Mouse (Mus musculus) forebrain, postnatal 0 days (tissue): ENCODE results near the gene Arsg. TPM values are rescaled to one million over a fixed set of nuclear protein-coding genes. Genes with fewer than 3 reads are reported as not detected.

ENCODE experiments used
- ATAC-seq: fragments of 200-750 bp; cut with Nextera tagmentation; 2 replicates; pipeline ENCODE4 v1.8.0; 2017; ENCODE audit warnings: mild to moderate bottlenecking, moderate library complexity
- DNase-seq: peaks from one replicate; pipeline ENCODE4 v3.0.0-alpha.2; 2015
- H3K27ac ChIP-seq: fragments of 300-500 bp; sonication (generic); 2 replicates; pipeline ENCODE4 v1.5.1; 2014; ENCODE audit warnings: low read depth, mild to moderate bottlenecking, antibody characterized with exemption, low read length, moderate library complexity, mixed read lengths
- H3K27me3 ChIP-seq: fragments of 300-500 bp; sonication (generic); 2 replicates; pipeline ENCODE4 v1.6.1; 2014; ENCODE audit warnings: mild to moderate bottlenecking, low read length, mixed read lengths; ENCODE audit not compliant: insufficient read depth
- H3K36me3 ChIP-seq: fragments of 300-500 bp; sonication (generic); 2 replicates; pipeline ENCODE4 v1.6.1; 2014; ENCODE audit warnings: mild to moderate bottlenecking, moderate library complexity; ENCODE audit not compliant: insufficient read depth
- H3K4me1 ChIP-seq: fragments of 300-500 bp; sonication (generic); 2 replicates; pipeline ENCODE4 v1.6.1; 2014; ENCODE audit warnings: antibody characterized with exemption; ENCODE audit not compliant: insufficient read depth
- H3K4me2 ChIP-seq: fragments of 300-500 bp; sonication (generic); 2 replicates; pipeline ENCODE4 v1.6.1; 2014; ENCODE audit warnings: low read depth, mild to moderate bottlenecking, moderate library complexity
- H3K4me3 ChIP-seq: fragments of 300-500 bp; sonication (generic); 2 replicates; pipeline ENCODE4 v1.5.1; 2014; ENCODE audit warnings: low read depth, low read length, mixed read lengths
- H3K9ac ChIP-seq: fragments of 300-500 bp; sonication (generic); 2 replicates; pipeline ENCODE4 v1.6.1; 2014; ENCODE audit warnings: mild to moderate bottlenecking
- H3K9me3 ChIP-seq: fragments of 300-500 bp; sonication (generic); 2 replicates; pipeline ENCODE4 v1.6.1; 2016; ENCODE audit warnings: low read length
- CTCF ChIP-seq: sonication (generic); IDR thresholded peaks from 2 replicates; pipeline ENCODE4 v1.5.1; 2016; ENCODE audit warnings: antibody characterized with exemption, control low read depth, low read depth
- WGBS: fragments of 180-500 bp; shearing (Covaris S2); extraction: QIAGEN DNeasy Blood & Tissue Kit; methylation state at CpG from one replicate; pipeline ENCODE4 v1.1.7; 2014; 5-methylcytosine and 5-hydroxymethylcytosine counted together
- polyA plus RNA-seq: library from polyadenylated mRNA; unstranded; fragments of >200 nt; fragmentation: Nextera tagmentation; extraction: Ambion mirVana; gene quantifications from 2 replicates; pipeline ENCODE4 v1.2.1, GENCODE M21; 2015
- total RNA-seq: library from RNA; depleted of rRNA; stranded (reverse); fragments of >200 nt; gene quantifications from 2 replicates; pipeline ENCODE4 v1.2.3, GENCODE M21; 2014; rRNA removed

Arsg gene
- 5.3 and 6.5 TPM in 2 replicates for total RNA-seq
- 6.9 and 7.8 TPM in 2 replicates for polyA plus RNA-seq

DNA sequence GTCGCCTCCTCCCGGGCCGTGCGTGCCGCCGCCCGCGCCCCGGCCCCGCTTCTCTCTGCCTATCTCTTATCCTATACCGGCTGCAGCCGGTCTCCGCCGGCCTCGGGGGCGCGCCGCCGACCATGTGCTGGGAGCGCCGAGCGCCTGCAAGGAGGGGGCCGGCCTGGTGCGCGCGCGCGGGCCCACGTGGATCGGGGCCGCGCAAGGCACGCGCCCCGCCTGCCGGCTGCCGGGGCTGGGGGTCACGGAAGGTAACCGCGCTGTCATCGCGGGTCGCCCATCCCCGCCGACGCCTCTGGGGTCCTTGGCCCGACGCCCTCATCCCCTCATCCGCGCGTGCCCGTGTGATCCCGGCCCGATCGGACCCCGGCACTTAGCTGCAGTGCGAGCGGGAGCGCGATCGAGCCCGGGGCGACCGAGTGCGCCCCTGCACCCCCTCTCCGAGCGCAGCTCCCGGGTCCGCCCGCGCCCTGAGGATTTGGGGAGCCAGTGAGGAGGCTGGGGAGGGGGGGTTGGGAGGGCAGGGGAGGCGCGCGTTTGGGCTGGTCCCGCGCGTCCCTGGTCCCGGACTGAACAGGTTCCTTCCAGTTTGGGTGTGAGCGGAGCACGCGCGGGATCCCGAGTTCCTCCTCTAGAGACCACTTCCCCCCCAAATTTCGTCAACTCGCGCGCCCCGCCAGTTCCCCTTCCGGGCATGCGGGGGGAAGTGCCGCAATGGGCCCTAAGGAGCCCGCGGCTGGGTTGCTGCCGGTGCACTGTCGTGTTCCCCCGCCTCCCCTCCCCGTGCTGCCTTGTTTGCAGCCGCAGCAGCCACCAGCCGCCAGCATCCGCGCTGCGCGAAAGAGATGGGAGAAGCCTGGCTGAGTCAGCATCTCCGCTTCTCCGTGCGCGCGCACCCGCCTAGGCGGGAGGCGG is at the start of gene Arsg, which contains the start of gene Slc16a6:
Arsg (plus strand) TSS at position 204 of the 915 bp plus-strand sequence.
Slc16a6 (minus strand) TSS at position 428 of the 915 bp plus-strand sequence.
- peak; percentile 89 for ATAC-seq
- TF ChIP-seq CTCF, result no peak; the same call in 1 of the 2 replicates
- Histone ChIP-seq H3K4me3 (peak within 1 kb of the TSS; percentile 93), H3K27me3 (0 out of 2 replicates have a peak, but pooled peaks cover 5% of the 10 kb centered on the region), H3K27ac (peak within 1 kb of the TSS; percentile 97), H3K9me3 (no peaks in the 10 kb centered on the region), H3K36me3 (no peaks in the 10 kb centered on the region), H3K4me1 (no peaks in the 10 kb centered on the region; the same call in 1 of the 2 replicates), H3K4me2 (peak within 1 kb of the TSS; percentile 89), H3K9ac (peak within 1 kb of the TSS; percentile 98)
- DNase-seq, result peak; percentile 92
- WGBS, result 3% methylated on average over 87 of the region's 111 CpGs

DNA sequence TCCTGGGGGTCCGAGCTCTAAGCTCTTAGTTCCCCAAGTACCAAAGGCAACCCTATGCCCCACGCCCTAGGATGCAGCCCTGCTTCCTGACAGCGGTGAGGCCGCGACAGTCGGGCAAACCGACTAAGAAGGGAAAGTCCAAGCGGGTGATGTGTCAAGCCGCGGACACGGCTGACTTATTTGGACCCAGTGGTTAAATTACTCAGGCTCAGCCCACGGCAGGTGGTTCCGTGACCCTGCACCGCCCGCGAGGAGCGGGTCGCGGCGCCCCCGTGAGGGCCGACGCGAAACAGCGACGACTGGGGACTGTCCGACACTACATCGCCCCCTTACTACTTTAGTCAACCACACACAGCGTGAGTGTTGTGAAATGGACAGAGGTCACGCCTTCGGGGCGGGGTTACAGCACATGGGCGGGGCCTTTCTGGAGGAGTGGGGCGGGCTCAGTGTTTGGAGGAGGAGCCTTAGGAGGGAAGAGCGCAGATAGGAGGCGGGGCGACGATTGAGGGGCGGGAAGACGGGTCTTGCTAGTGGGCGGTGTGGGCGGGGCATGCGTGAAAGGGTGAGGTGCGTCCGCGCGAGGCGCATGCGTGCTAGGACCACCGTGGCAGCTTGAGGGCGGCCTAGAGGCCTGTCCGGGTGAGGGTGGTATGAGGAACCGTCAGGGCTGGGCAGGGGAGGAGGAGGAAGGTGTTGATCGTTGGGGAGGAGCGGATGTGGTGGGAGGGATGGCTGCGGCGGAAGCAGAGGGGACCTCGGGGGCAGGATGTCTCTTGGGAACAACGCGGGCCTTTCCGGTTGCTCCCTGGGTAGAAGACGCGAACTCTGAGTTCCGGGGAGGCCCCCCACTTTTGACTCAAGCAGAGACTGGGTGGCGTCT is 47.5 kb upstream of the Arsg start, which contains the start of gene Amz2:
Amz2 (plus strand) TSS at position 555 of the 880 bp plus-strand sequence.
- H3K27ac ChIP-seq, result peak within 1 kb of the TSS; percentile 80
- H3K4me2 ChIP-seq, result peak within 1 kb of the TSS; percentile 55
- H3K36me3 ChIP-seq, result peaks cover 18% of the 10 kb centered on the region
- H3K4me3 ChIP-seq, result peak within 1 kb of the TSS; percentile 62
- peaks cover 5% of the 10 kb centered on the region; the same call in 1 of the 2 replicates for H3K4me1 ChIP-seq
- no peaks in the 10 kb centered on the region for H3K27me3 ChIP-seq
- DNase-seq (peak; percentile 98), ATAC-seq (peak; percentile 94)
- H3K9ac ChIP-seq, result peak within 1 kb of the TSS; percentile 64
- 1% methylated on average over 65 of the region's 65 CpGs for WGBS
- TF ChIP-seq CTCF, result peak; percentile 86
- no peaks in the 10 kb centered on the region for H3K9me3 ChIP-seq

GRCm38 (mm10) chr11:109426272-109426586 is 46.9 kb upstream of the Arsg start:
- peak overlapping the region; percentile 64 for H3K9ac ChIP-seq
- ATAC-seq (no peak), DNase-seq (no peak)
- no peak for TF ChIP-seq CTCF
- no peaks in the 10 kb centered on the region for H3K27me3 ChIP-seq
- H3K4me3 ChIP-seq, result peak overlapping the region; percentile 62
- H3K27ac ChIP-seq, result peak overlapping the region; percentile 80
- peaks cover 5% of the 10 kb centered on the region; the same call in 1 of the 2 replicates for H3K4me1 ChIP-seq
- WGBS, result 1% methylated on average over 11 of the region's 11 CpGs
- no peaks in the 10 kb centered on the region for H3K9me3 ChIP-seq
- H3K4me2 ChIP-seq, result peak overlapping the region; percentile 55
- H3K36me3 ChIP-seq, result peaks cover 18% of the 10 kb centered on the region

DNA sequence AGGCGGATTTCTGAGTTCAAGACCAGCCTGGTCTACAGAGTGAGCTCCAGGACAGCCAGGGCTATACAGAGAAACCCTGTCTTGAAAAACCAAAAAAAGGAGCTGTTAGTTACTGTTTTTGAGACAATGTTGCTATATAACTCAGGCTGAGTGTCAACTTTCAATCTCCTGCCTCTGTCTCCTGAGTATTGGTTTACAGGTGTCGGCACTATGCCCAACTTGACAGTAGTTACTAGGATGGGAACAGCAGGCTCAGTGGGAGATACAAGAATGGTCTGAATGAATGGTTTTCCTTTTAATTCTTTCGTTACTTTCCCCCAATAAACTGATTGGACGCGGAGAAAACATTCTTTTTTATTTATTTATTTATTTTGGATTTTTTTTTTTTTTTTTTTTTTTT is 45.8 kb upstream of the Arsg start:
- no peak for DNase-seq
- WGBS, result 98% methylated on average over 5 of the region's 5 CpGs
- no peak overlapping the region for H3K9ac ChIP-seq
- no peak overlapping the region for H3K27ac ChIP-seq
- no peak for ATAC-seq
- H3K4me3 ChIP-seq, result no peak overlapping the region
- H3K36me3 ChIP-seq, result peaks cover 21% of the 10 kb centered on the region
- H3K27me3 ChIP-seq, result no peaks in the 10 kb centered on the region
- TF ChIP-seq CTCF, result no peak
- no peak overlapping the region for H3K4me2 ChIP-seq
- H3K9me3 ChIP-seq, result no peaks in the 10 kb centered on the region
- peaks cover 5% of the 10 kb centered on the region; the same call in 1 of the 2 replicates for H3K4me1 ChIP-seq

- 94% methylated on average over 16 of the region's 16 CpGs for WGBS
- Histone ChIP-seq H3K27ac (no peak overlapping the region), H3K4me2 (no peak overlapping the region), H3K4me1 (no peaks in the 10 kb centered on the region), H3K9me3 (no peaks in the 10 kb centered on the region), H3K9ac (no peak overlapping the region), H3K4me3 (no peak overlapping the region), H3K27me3 (no peaks in the 10 kb centered on the region), H3K36me3 (peaks cover 50% of the 10 kb centered on the region)
- TF ChIP-seq CTCF, result no peak
- no peak for ATAC-seq
- DNase-seq, result no peak
Observed at GRCm38 (mm10) chr11:109434233-109434798, 38.9 kb upstream of the Arsg start.

GRCm38 (mm10) chr11:109436889-109437288 is 36.3 kb upstream of the Arsg start:
- Histone ChIP-seq H3K4me3 (no peak overlapping the region), H3K9me3 (no peaks in the 10 kb centered on the region), H3K27ac (no peak overlapping the region), H3K9ac (no peak overlapping the region), H3K4me2 (no peak overlapping the region), H3K4me1 (no peaks in the 10 kb centered on the region), H3K36me3 (peaks cover 39% of the 10 kb centered on the region), H3K27me3 (no peaks in the 10 kb centered on the region)
- TF ChIP-seq CTCF, result no peak
- 60% methylated on average over 8 of the region's 8 CpGs for WGBS
- no peak for DNase-seq
- ATAC-seq, result no peak
